Mouse (Mus musculus): ENCODE data around the gene Cmas. TPM values are rescaled to one million over a fixed set of nuclear protein-coding genes. Genes with fewer than 3 reads are reported as not detected.

Cmas gene
- 61.6 TPM for total RNA-seq (2023)

DNA sequence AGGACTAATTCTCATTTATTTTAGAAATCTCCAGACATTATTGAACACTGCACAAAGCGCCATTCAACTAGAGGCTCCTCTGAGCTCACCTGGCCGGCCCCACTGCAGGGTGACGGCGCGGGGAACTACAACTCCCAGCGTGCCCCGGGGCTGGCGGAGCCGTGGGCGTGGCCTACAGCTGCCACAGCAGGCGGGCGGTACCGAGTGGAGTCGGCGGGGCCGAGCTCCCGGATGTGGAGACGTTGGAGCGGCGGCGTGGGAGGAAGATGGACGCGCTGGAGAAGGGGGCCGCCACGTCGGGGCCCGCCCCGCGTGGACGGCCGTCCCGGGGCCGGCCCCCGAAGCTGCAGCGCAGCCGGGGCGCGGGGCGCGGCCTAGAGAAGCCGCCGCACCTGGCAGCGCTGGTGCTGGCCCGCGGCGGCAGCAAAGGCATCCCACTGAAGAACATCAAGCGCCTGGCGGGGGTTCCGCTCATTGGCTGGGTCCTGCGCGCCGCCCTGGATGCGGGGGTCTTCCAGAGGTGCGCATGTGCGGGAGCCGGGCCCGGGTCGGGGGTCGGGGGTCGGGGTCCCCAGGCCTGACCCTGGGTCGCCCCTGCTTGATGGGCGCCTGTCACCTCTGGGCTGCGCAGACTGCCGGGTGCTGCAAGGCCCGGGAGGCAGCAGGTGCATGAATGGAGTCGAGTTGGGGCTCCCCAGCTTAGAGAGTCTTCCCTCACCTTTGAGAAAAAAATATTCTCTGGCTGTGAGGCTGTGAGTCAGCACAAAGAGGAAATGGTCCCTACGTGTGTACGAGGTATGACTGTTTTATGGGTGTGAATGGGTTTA lies at the start of gene Cmas:
Cmas (plus strand) TSS at position 180 of the 827 bp plus-strand sequence.

DNA sequence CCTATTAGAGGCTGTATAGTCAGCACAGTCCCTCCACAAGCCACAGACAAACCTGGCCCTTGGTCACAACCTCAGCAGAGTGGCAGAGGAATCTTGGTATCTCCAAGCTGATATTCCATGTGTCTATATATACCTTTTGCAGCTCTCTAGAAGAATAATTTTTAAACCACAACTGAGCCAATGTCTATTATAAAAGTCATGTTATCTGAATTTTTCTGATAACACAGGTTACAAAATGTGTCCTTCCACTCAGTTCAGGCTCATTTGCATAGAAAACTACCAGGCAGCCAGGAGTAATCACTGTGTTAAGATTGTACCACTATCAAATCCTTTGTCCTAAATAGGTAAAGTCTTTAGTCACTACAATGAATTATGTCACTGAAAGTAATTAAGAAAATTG lies 47.9 kb downstream of the Cmas start, which contains the start of gene Sult6b2:
Sult6b2 (minus strand) TSS at position 101 of the 400 bp plus-strand sequence.

Other genes starting within 250 kb of the Cmas start
- gene Ldhb, start 248.7 kb upstream of the Cmas start, total RNA-seq (2023), result 20.5 TPM
- not detected for gene Kcnj8, start 185.1 kb upstream of the Cmas start, total RNA-seq (2023)
- not detected for gene Abcc9, start 54.4 kb upstream of the Cmas start, total RNA-seq (2023)
- 0.24 TPM for gene Sult6b2, start 47.8 kb downstream of the Cmas start, total RNA-seq (2023)
- gene St8sia1, start 207.8 kb downstream of the Cmas start, total RNA-seq (2023), result 70.0 TPM